In the genomic region with DNA sequence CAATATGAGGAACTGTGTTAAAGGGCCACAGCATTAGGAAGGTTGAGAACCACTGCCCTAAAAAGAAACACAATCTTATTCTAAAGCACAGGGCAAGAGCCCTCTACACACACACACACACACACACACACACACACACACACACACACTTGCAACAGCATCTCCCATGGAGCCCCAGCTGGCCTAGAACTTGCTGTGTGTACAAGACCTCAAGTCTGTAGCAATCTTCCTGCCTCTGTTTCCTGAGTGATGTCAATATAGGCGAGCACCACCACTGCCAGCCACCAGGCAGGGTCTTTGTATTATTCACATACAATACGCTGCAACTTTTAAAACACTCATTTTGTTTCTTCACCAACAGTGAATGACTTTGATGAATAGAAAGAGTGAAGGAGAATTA, we compare ENCODE assay signal across 1 mouse cellular context.
TF ChIP-seq lines count a peak whose summit lies in the region.

No protein-coding gene starts in this region.

TF ChIP-seq in MEL, 35 proteins besides CTCF, POLR2A, EP300 and RAD21 (continued from another document):
- TF ChIP-seq CHD2 (IDR thresholded peaks at IDR 0.05; ENCODE audit: low read length) (no peak), UBTF (IDR thresholded peaks at IDR 0.05; ENCODE audit: borderline replicate concordance, insufficient read depth, low read depth, low read length) (no peak), SIN3A (IDR thresholded peaks at IDR 0.05; ENCODE audit: low read length) (no peak), MAZ (IDR thresholded peaks at IDR 0.05; ENCODE audit: low read depth, low read length) (no peak), POLR2AphosphoS5 (IDR thresholded peaks at IDR 0.05; ENCODE audit: borderline replicate concordance, low read depth, low read length) (no peak), HCFC1 (IDR thresholded peaks at IDR 0.05; ENCODE audit: low read depth, low read length) (no peak), ELF1 (IDR thresholded peaks at IDR 0.05; ENCODE audit: low read depth, low read length) (no peak), ZC3H11A (IDR thresholded peaks at IDR 0.05; ENCODE audit: low read depth, low read length) (no peak), ZMIZ1 (IDR thresholded peaks at IDR 0.05; ENCODE audit: low read depth, low read length) (no peak), E2F4 (IDR thresholded peaks at IDR 0.05; ENCODE audit: borderline replicate concordance, low read depth, low read length) (no peak), POLR2AphosphoS2 (IDR thresholded peaks at IDR 0.05; ENCODE audit: low read length) (no peak), USF1 (IDR thresholded peaks at IDR 0.05; ENCODE audit: low read depth, low read length) (no peak), ZKSCAN1 (IDR thresholded peaks at IDR 0.05; ENCODE audit: low read depth, low read length) (no peak), TCF12 (IDR thresholded peaks at IDR 0.05; ENCODE audit: low read depth, low read length) (no peak), TAL1 (IDR thresholded peaks at IDR 0.05; ENCODE audit: low read length) (no peak)
